Mouse (Mus musculus) heart, embryonic 10.5 days (tissue): Measurements from ENCODE around the gene Plce1. TPM values are rescaled to one million over a fixed set of nuclear protein-coding genes. Genes with fewer than 3 reads are reported as not detected.
"Not testable (repeated sequence)": the region's sequence is repeated elsewhere in the genome, so short reads cannot be mapped to it uniquely, and the experiment has no call there.

Source experiments
- DNase-seq: peaks from one replicate; pipeline ENCODE4 v3.0.0-alpha.2; 2017; ENCODE audit warnings: low spot score
- H3K27ac ChIP-seq: fragments of 300-500 bp; sonication (generic); 2 replicates; pipeline ENCODE4 v1.5.1; 2016; ENCODE audit warnings: mild to moderate bottlenecking
- H3K27me3 ChIP-seq: fragments of 300-500 bp; sonication (generic); 2 replicates; pipeline ENCODE4 v1.6.1; 2016; ENCODE audit warnings: mild to moderate bottlenecking; ENCODE audit not compliant: poor library complexity, insufficient read depth, severe bottlenecking
- H3K36me3 ChIP-seq: fragments of 300-500 bp; sonication (generic); 2 replicates; pipeline ENCODE4 v1.6.1; 2016; ENCODE audit warnings: mild to moderate bottlenecking, moderate library complexity
- H3K4me1 ChIP-seq: fragments of 300-500 bp; sonication (generic); 2 replicates; pipeline ENCODE4 v1.6.1; 2016; ENCODE audit warnings: mild to moderate bottlenecking
- H3K4me3 ChIP-seq: fragments of 300-500 bp; sonication (generic); 2 replicates; pipeline ENCODE4 v1.5.1; 2016; ENCODE audit warnings: mild to moderate bottlenecking, moderate library complexity
- H3K9me3 ChIP-seq: fragments of 300-500 bp; sonication (generic); 2 replicates; pipeline ENCODE4 v1.6.1; 2016; ENCODE audit warnings: mild to moderate bottlenecking, moderate library complexity
- WGBS: fragments of 180-500 bp; shearing (Covaris S2); methylation state at CpG from one replicate; pipeline ENCODE4 v1.1.7; 2016; 5-methylcytosine and 5-hydroxymethylcytosine counted together
- polyA plus RNA-seq: library from polyadenylated mRNA; unstranded; fragments of >200 nt; fragmentation: Nextera tagmentation; extraction: Ambion mirVana; gene quantifications from 2 replicates; pipeline ENCODE4 v1.2.1, GENCODE M21; 2016

Gene Plce1
- polyA plus RNA-seq, 1 experiment from 2014 or later = 3.6 TPM

DNA sequence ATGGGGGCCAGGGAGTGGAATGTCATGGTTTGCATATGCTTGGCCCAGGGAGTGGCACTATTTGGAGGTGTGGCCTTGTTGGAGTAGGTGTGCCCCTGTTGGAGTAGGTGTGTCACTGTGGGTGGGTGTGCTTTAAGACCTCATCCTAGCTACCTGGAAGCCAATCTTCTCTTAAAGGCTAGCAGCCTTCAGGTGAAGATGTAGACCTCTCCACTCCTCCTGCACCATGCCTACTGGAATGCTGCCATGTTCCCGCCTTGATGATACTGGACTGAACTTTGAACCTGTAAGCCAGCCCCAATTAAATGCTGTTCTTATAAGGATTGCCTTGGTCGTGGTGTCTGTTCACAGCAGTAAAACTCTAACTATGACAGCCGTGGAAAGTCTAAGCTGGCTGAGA, 158.1 kb downstream of the Plce1 start:
- H3K9me3 ChIP-seq = no peaks in the 10 kb centered on the region
- no peak for DNase-seq
- 81% methylated on average over 3 of the region's 3 CpGs for WGBS
- no peak overlapping the region for H3K4me3 ChIP-seq
- no peaks in the 10 kb centered on the region for H3K36me3 ChIP-seq
- H3K4me1 ChIP-seq = no peaks in the 10 kb centered on the region
- no peaks in the 10 kb centered on the region for H3K27me3 ChIP-seq
- H3K27ac ChIP-seq = no peak overlapping the region

DNA sequence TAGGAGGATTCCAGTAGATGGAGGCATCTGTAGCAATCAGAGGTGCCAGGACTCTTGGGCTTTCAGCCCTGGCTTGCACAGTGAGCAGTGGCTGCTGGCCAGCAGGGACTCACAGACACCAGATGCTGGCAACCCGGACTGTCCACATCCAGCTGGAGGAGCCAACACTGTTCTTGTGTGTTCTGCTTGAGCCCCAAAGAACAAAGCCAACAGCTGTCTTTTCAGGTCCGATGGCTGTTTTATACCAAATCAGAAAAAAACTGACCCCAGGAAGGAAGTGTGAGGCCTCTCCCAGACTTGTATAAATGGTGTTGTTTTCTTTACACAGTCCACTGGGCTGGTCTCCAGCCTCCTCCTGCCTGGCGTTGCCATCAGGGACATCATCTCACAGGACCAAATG, 158.9 kb downstream of the Plce1 start:
- no peak overlapping the region for H3K4me3 ChIP-seq
- no peaks in the 10 kb centered on the region for H3K9me3 ChIP-seq
- no peak for DNase-seq
- H3K4me1 ChIP-seq = peaks cover under 1% of the 10 kb centered on the region; the same call in 1 of the 2 replicates
- H3K27me3 ChIP-seq = no peaks in the 10 kb centered on the region
- 71% methylated on average over 3 of the region's 3 CpGs for WGBS
- no peaks in the 10 kb centered on the region for H3K36me3 ChIP-seq
- no peak overlapping the region for H3K27ac ChIP-seq

DNA sequence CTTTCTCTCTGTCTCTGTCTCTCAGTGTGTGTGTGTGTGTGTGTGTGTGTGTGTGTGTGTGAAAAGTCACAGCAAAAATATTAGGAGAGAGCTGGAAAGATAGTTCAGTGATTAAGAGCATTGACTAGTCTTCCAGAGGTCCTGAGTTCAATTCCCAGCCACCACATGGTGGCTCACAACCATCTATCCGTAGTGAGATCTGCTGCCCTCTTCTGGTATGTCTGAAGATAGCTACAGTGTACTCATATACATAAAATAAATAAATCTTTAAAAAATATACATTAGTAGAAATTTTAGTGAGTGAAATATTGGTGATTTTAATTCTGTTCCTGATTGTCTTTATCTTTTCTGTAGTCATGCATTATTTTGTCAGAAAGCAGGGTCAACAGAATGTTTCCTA, 161.6 kb downstream of the Plce1 start:
- 45% methylated on average over 1 of the region's 1 CpGs for WGBS
- H3K27me3 ChIP-seq, DNase-seq: not testable (repeated sequence)

GRCm38 (mm10) chr19:38644871-38645595, 164.1 kb downstream of the Plce1 start:
- DNase-seq = no peak
- Histone ChIP-seq H3K4me1 (peaks cover 11% of the 10 kb centered on the region), H3K9me3 (no peaks in the 10 kb centered on the region), H3K27ac (no peak overlapping the region), H3K4me3 (no peak overlapping the region), H3K36me3 (no peaks in the 10 kb centered on the region), H3K27me3 (no peaks in the 10 kb centered on the region)
- 52% methylated on average over 6 of the region's 6 CpGs for WGBS

More for the DNA sequence above, 161.6 kb downstream of the Plce1 start:
- not testable (repeated sequence) for H3K9me3 ChIP-seq, H3K4me3 ChIP-seq, H3K36me3 ChIP-seq, H3K27ac ChIP-seq
- H3K4me1 ChIP-seq = peaks cover 11% of the 10 kb centered on the region

GRCm38 (mm10) chr19:38657980-38658379, 177.1 kb downstream of the Plce1 start:
- DNase-seq = no peak
- Histone ChIP-seq H3K36me3 (no peaks in the 10 kb centered on the region), H3K27ac (no peak overlapping the region), H3K27me3 (no peaks in the 10 kb centered on the region), H3K9me3 (no peaks in the 10 kb centered on the region), H3K4me1 (no peaks in the 10 kb centered on the region), H3K4me3 (no peak overlapping the region)
- 73% methylated on average over 13 of the region's 13 CpGs for WGBS

- H3K4me3 ChIP-seq = no peak overlapping the region
- no peaks in the 10 kb centered on the region for H3K36me3 ChIP-seq
- no peaks in the 10 kb centered on the region for H3K4me1 ChIP-seq
- no peaks in the 10 kb centered on the region for H3K9me3 ChIP-seq
- DNase-seq = no peak
- no peak overlapping the region for H3K27ac ChIP-seq
- WGBS = 81% methylated on average over 1 of the region's 1 CpGs
- H3K27me3 ChIP-seq = no peaks in the 10 kb centered on the region
Observed at GRCm38 (mm10) chr19:38665398-38665797, 184.5 kb downstream of the Plce1 start.

GRCm38 (mm10) chr19:38672015-38672600, 191.2 kb downstream of the Plce1 start:
- Histone ChIP-seq H3K27me3 (no peaks in the 10 kb centered on the region), H3K36me3 (no peaks in the 10 kb centered on the region), H3K4me3 (no peak overlapping the region), H3K4me1 (no peaks in the 10 kb centered on the region), H3K9me3 (no peaks in the 10 kb centered on the region), H3K27ac (no peak overlapping the region)
- WGBS = 83% methylated on average over 7 of the region's 7 CpGs
- no peak for DNase-seq

DNA sequence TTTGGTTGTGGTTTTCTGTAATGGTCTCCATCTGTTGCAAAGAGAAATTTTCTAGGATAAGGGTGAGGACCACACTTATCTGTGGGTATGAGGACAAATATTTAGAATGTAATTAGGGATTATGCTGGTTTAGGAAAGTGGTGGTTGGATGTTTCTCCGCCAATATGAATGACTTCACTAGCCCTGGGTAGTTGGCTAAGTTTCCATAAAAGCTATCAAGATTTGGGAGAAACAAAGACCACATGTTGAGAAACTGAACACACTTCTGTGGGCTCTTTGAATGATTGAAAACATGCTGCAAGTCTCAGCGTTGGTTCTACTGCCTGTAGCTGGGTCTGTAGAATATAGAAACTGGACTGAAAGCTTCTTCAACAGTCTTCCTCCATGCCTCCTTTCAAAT, 193.0 kb downstream of the Plce1 start:
- Histone ChIP-seq H3K9me3 (no peaks in the 10 kb centered on the region), H3K4me1 (no peaks in the 10 kb centered on the region), H3K27ac (no peak overlapping the region), H3K27me3 (no peaks in the 10 kb centered on the region), H3K4me3 (no peak overlapping the region), H3K36me3 (no peaks in the 10 kb centered on the region)
- no peak for DNase-seq
- WGBS = 84% methylated on average over 2 of the region's 2 CpGs

GRCm38 (mm10) chr19:38678655-38679054, 197.7 kb downstream of the Plce1 start:
- no peaks in the 10 kb centered on the region for H3K27me3 ChIP-seq
- DNase-seq = no peak
- no peak overlapping the region for H3K4me3 ChIP-seq
- peaks cover 9% of the 10 kb centered on the region for H3K4me1 ChIP-seq
- no peak overlapping the region for H3K27ac ChIP-seq
- H3K9me3 ChIP-seq = no peaks in the 10 kb centered on the region
- H3K36me3 ChIP-seq = no peaks in the 10 kb centered on the region
- 90% methylated on average over 5 of the region's 5 CpGs for WGBS

DNA sequence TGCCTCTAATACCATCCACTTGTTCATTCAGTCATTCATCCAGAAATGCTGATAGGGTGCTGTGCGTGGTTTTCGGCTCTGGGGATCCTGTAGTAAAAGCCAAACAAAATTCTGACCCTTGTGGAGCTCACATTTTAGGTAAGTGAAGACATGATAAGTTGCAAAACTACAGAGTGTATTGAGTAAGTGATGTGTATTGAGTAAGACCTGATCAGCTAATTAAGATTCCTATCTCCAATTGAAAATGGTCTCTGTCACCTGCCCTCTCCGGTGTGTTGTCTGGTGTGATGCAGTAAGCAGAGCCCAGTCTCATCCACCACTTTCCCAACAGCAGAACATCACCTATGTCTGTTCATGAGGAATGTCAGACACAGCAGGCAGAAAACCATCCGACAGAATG, 198.6 kb downstream of the Plce1 start:
- H3K27me3 ChIP-seq = no peaks in the 10 kb centered on the region
- peaks cover 9% of the 10 kb centered on the region for H3K4me1 ChIP-seq
- H3K9me3 ChIP-seq = no peaks in the 10 kb centered on the region
- no peak overlapping the region for H3K27ac ChIP-seq
- DNase-seq = no peak
- H3K36me3 ChIP-seq = no peaks in the 10 kb centered on the region
- no peak overlapping the region for H3K4me3 ChIP-seq
- 86% methylated on average over 4 of the region's 4 CpGs for WGBS

- Histone ChIP-seq H3K27ac (no peak overlapping the region), H3K36me3 (no peaks in the 10 kb centered on the region), H3K9me3 (no peaks in the 10 kb centered on the region), H3K4me1 (peaks cover 2% of the 10 kb centered on the region), H3K27me3 (no peaks in the 10 kb centered on the region), H3K4me3 (no peak overlapping the region)
- WGBS = 74% methylated on average over 5 of the region's 5 CpGs
- DNase-seq = no peak
Observed at GRCm38 (mm10) chr19:38687326-38687725, 206.4 kb downstream of the Plce1 start.

GRCm38 (mm10) chr19:38688741-38689507, 208.0 kb downstream of the Plce1 start:
- Histone ChIP-seq H3K4me3 (no peak overlapping the region), H3K9me3 (no peaks in the 10 kb centered on the region), H3K27ac (no peak overlapping the region), H3K36me3 (no peaks in the 10 kb centered on the region), H3K27me3 (no peaks in the 10 kb centered on the region), H3K4me1 (no peaks in the 10 kb centered on the region)
- no peak for DNase-seq
- 79% methylated on average over 4 of the region's 4 CpGs for WGBS

DNA sequence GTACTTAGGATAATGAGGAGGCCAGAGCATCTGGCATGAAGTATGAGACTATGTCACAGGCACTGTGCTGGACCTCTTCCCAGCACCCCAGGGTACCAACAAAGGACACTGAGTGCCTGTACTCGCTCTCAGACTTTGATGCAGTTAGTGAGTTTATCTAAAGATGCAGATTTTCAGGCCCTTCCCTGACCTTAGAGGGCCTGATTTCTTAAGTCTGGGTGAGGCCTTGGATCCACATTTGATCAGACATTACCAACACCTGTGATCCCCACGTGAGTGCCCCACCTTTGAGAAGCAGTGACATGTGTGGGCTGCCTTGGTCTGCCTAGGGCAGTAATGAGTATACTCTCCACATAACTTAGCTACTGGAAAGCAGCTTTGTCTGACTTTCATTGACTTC, 209.4 kb downstream of the Plce1 start:
- Histone ChIP-seq H3K36me3 (no peaks in the 10 kb centered on the region), H3K27ac (no peak overlapping the region), H3K9me3 (no peaks in the 10 kb centered on the region), H3K27me3 (no peaks in the 10 kb centered on the region), H3K4me1 (no peaks in the 10 kb centered on the region), H3K4me3 (no peak overlapping the region)
- DNase-seq = no peak
- WGBS = 74% methylated on average over 2 of the region's 2 CpGs
